11 mouse cellular contexts compared by ENCODE assay signal in genomic region chr12:94420918-94421317, GRCm38 (mm10).
DNase-seq lines count a peak whose midpoint lies in the region; ATAC-seq and TF ChIP-seq lines count a peak whose summit lies in the region.
"Had no signal": no experiment of that assay in that cellular context is flagged by ENCODE, and none has a peak within 500 bp of the region (broad histone marks: within the 10 kb centered on the region; RNA-seq: fewer than 3 reads in every experiment).

No protein-coding gene starts in this region.

- H3K9ac ChIP-seq in embryonic facial prominence, embryonic 14.5 days (ENCODE audit: low read depth, low read length): no peak overlapping the region
- H3K9ac ChIP-seq in liver, postnatal 0 days (replicated peaks): no peak overlapping the region
- H3K9ac ChIP-seq: midbrain, embryonic 15.5 days had no signal

- no peak for TF ChIP-seq CTCF in liver, postnatal 0 days (IDR thresholded peaks at IDR 0.05; ENCODE audit: low read depth)

- H3K9me3 ChIP-seq in embryonic facial prominence, embryonic 14.5 days (ENCODE audit: control insufficient read depth, low read length): no peaks in the 10 kb centered on the region
- no peaks in the 10 kb centered on the region for H3K9me3 ChIP-seq in embryonic facial prominence, embryonic 10.5 days
- no peaks in the 10 kb centered on the region for H3K9me3 ChIP-seq in liver, postnatal 0 days (ENCODE audit: low read length)
- H3K9me3 ChIP-seq: midbrain, embryonic 15.5 days had no signal

- DNase-seq in embryonic facial prominence, embryonic 14.5 days (ENCODE audit: low spot score): peak; percentile 62
- no peak for DNase-seq in embryonic facial prominence, embryonic 10.5 days (ENCODE audit: low spot score)
- peak; percentile 37 for DNase-seq in adipocyte (ENCODE audit: low spot score)
- peak; percentile 31 to 50 for DNase-seq in heart, postnatal 14 days
- DNase-seq in liver, postnatal 0 days: no peak
- DNase-seq in natural killer cell, adult 2 months (ENCODE audit: low spot score in 2 of 2): no peak
- DNase-seq in cerebellum, postnatal 36 days: no peak
- no peak for DNase-seq in ovary, adult 18-20 months (ENCODE audit: low spot score)

- no peak for ATAC-seq in embryonic facial prominence, embryonic 14.5 days (ENCODE audit: low read depth)
- ATAC-seq in liver, postnatal 0 days: peak; percentile 44; the same call in 1 of the 2 replicates
- ATAC-seq: activated CD4-positive, CD25-positive, alpha-beta regulatory T cell, adult 4 months; midbrain, embryonic 15.5 days had no signal

- H3K4me1 ChIP-seq in embryonic facial prominence, embryonic 14.5 days (ENCODE audit: control insufficient read depth, insufficient read depth, low read length): no peaks in the 10 kb centered on the region
- H3K4me1 ChIP-seq in embryonic facial prominence, embryonic 10.5 days: peaks cover 6% of the 10 kb centered on the region
- H3K4me1 ChIP-seq in liver, postnatal 0 days (ENCODE audit: insufficient read depth): no peaks in the 10 kb centered on the region

- no peaks in the 10 kb centered on the region for H3K27me3 ChIP-seq in embryonic facial prominence, embryonic 14.5 days (replicated peaks; ENCODE audit: control insufficient read depth, insufficient read depth, low read length)
- no peaks in the 10 kb centered on the region for H3K27me3 ChIP-seq in embryonic facial prominence, embryonic 10.5 days (replicated peaks; ENCODE audit: low read depth, poor library complexity, severe bottlenecking)
- H3K27me3 ChIP-seq in liver, postnatal 0 days (ENCODE audit: insufficient read depth, low read length): no peaks in the 10 kb centered on the region
- H3K27me3 ChIP-seq: CH12.LX; midbrain, embryonic 15.5 days had no signal

- no peaks in the 10 kb centered on the region for H3K36me3 ChIP-seq in embryonic facial prominence, embryonic 14.5 days (ENCODE audit: control insufficient read depth, insufficient read depth, low read length)
- H3K36me3 ChIP-seq in embryonic facial prominence, embryonic 10.5 days (replicated peaks): no peaks in the 10 kb centered on the region
- no peaks in the 10 kb centered on the region for H3K36me3 ChIP-seq in liver, postnatal 0 days (replicated peaks; ENCODE audit: insufficient read depth, low read length)
- H3K36me3 ChIP-seq: midbrain, embryonic 15.5 days had no signal

- peak; percentile 32; the same call in 1 of the 2 replicates for TF ChIP-seq EP300 in liver, postnatal 0 days (IDR thresholded peaks at IDR 0.05; ENCODE audit: low read depth)

- H3K4me2 ChIP-seq in embryonic facial prominence, embryonic 14.5 days (ENCODE audit: low read depth, low read length): no peak overlapping the region
- H3K4me2 ChIP-seq in liver, postnatal 0 days (ENCODE audit: low read depth, low read length): no peak overlapping the region
- H3K4me2 ChIP-seq: midbrain, embryonic 15.5 days had no signal

- intact Hi-C loops in heart, postnatal 14 days (cut with DNase I): loop anchor here (10.0 kb wide), 2 partner anchors 226 to 1274 kb away; partner anchors contain the start of gene Flrt2

- H3K4me3 ChIP-seq in embryonic facial prominence, embryonic 14.5 days (ENCODE audit: low read depth, low read length): no peak overlapping the region
- H3K4me3 ChIP-seq in embryonic facial prominence, embryonic 10.5 days: no peak overlapping the region
- H3K4me3 ChIP-seq in liver, postnatal 0 days (ENCODE audit: low read depth, low read length): no peak overlapping the region
- H3K4me3 ChIP-seq: midbrain, embryonic 15.5 days had no signal

- H3K27ac ChIP-seq in embryonic facial prominence, embryonic 14.5 days (replicated peaks; ENCODE audit: low read depth, low read length): no peak overlapping the region
- no peak overlapping the region for H3K27ac ChIP-seq in embryonic facial prominence, embryonic 10.5 days (replicated peaks)
- no peak overlapping the region for H3K27ac ChIP-seq in liver, postnatal 0 days (ENCODE audit: low read depth)
- H3K27ac ChIP-seq: midbrain, embryonic 15.5 days had no signal

- 52% methylated on average over 5 of the region's 5 CpGs for WGBS in embryonic facial prominence, embryonic 14.5 days
- 78% methylated on average over 5 of the region's 5 CpGs for WGBS in embryonic facial prominence, embryonic 10.5 days
- 39% methylated on average over 5 of the region's 5 CpGs for WGBS in liver, postnatal 0 days (ENCODE audit: insufficient replicate concordance)

Comparison
In these comparisons a context has a peak if more than half of its experiments do, and no peak if none do; other contexts are left out.
1. DNase-seq: peak in embryonic facial prominence, embryonic 14.5 days (single experiment), adipocyte (single experiment) and heart, postnatal 14 days (2 of 2); none in embryonic facial prominence, embryonic 10.5 days (single experiment), liver, postnatal 0 days (single experiment), natural killer cell, adult 2 months (0 of 2), cerebellum, postnatal 36 days (0 of 2) and ovary, adult 18-20 months (single experiment).